In genomic region chr4:48672915-48673314, GRCm38 (mm10) we compare ENCODE assay signal across 24 mouse cellular contexts. TPM values are rescaled to one million over a fixed set of nuclear protein-coding genes. Genes with fewer than 3 reads are reported as not detected.
A peak's percentile ranks its signal among the peaks of the same experiment; 100 is the strongest.
DNase-seq lines count a peak whose midpoint lies in the region; ATAC-seq and TF ChIP-seq lines count a peak whose summit lies in the region.
"Had no signal": no experiment of that assay in that cellular context is flagged by ENCODE, and none has a peak within 500 bp of the region (broad histone marks: within the 10 kb centered on the region; RNA-seq: fewer than 3 reads in every experiment).

No protein-coding gene starts in this region.

- 63% methylated on average over 5 of the region's 5 CpGs for WGBS in intestine, embryonic 15.5 days
- 63% methylated on average over 5 of the region's 5 CpGs for WGBS in intestine, postnatal 0 days
- WGBS in lung, embryonic 16.5 days = 51% methylated on average over 5 of the region's 5 CpGs

- no peaks in the 10 kb centered on the region for H3K9me3 ChIP-seq in intestine, embryonic 15.5 days
- no peaks in the 10 kb centered on the region for H3K9me3 ChIP-seq in intestine, postnatal 0 days (ENCODE audit: control insufficient read depth)
- H3K9me3 ChIP-seq in lung, embryonic 16.5 days (ENCODE audit: control insufficient read depth, low read length) = no peaks in the 10 kb centered on the region
- H3K9me3 ChIP-seq: forebrain, embryonic 13.5 days; heart, embryonic 10.5 days; heart, embryonic 13.5 days had no signal

- no peak for TF ChIP-seq CTCF in intestine, postnatal 0 days (IDR thresholded peaks at IDR 0.05; ENCODE audit: low read depth)

- no peak overlapping the region for H3K4me2 ChIP-seq in intestine, embryonic 15.5 days (replicated peaks)
- H3K4me2 ChIP-seq in intestine, postnatal 0 days (replicated peaks; ENCODE audit: low read depth) = no peak overlapping the region
- H3K4me2 ChIP-seq in lung, embryonic 16.5 days (ENCODE audit: low read depth, low read length) = no peak overlapping the region
- H3K4me2 ChIP-seq: forebrain, embryonic 13.5 days; heart, embryonic 13.5 days had no signal

- H3K27ac ChIP-seq in intestine, embryonic 15.5 days = no peak overlapping the region
- no peak overlapping the region for H3K27ac ChIP-seq in intestine, postnatal 0 days (ENCODE audit: low read depth, low read length)
- H3K27ac ChIP-seq in lung, embryonic 16.5 days (ENCODE audit: low read length) = no peak overlapping the region; the same call in 1 of the 2 replicates
- H3K27ac ChIP-seq: forebrain, embryonic 10.5 days; forebrain, embryonic 13.5 days; heart, adult 2 months; heart, embryonic 10.5 days; heart, embryonic 13.5 days had no signal

- H3K9ac ChIP-seq in intestine, embryonic 15.5 days = no peak overlapping the region
- H3K9ac ChIP-seq in intestine, postnatal 0 days (ENCODE audit: low read depth, low read length) = no peak overlapping the region
- no peak overlapping the region for H3K9ac ChIP-seq in lung, embryonic 16.5 days (ENCODE audit: low read length)
- H3K9ac ChIP-seq: forebrain, embryonic 13.5 days; heart, embryonic 13.5 days had no signal

- H3K4me1 ChIP-seq in intestine, embryonic 15.5 days (replicated peaks) = no peaks in the 10 kb centered on the region
- no peaks in the 10 kb centered on the region for H3K4me1 ChIP-seq in intestine, postnatal 0 days (replicated peaks; ENCODE audit: control insufficient read depth, insufficient read depth, low read length)
- peaks cover 9% of the 10 kb centered on the region for H3K4me1 ChIP-seq in lung, embryonic 16.5 days (replicated peaks; ENCODE audit: control insufficient read depth, insufficient read depth, low read length)
- H3K4me1 ChIP-seq: forebrain, embryonic 10.5 days; forebrain, embryonic 13.5 days; heart, embryonic 10.5 days had no signal

- no peaks in the 10 kb centered on the region for H3K27me3 ChIP-seq in intestine, embryonic 15.5 days (replicated peaks)
- H3K27me3 ChIP-seq in intestine, postnatal 0 days (replicated peaks; ENCODE audit: control insufficient read depth, insufficient read depth, low read length) = no peaks in the 10 kb centered on the region
- no peaks in the 10 kb centered on the region for H3K27me3 ChIP-seq in lung, embryonic 16.5 days (ENCODE audit: control insufficient read depth, insufficient read depth, low read depth, low read length)
- H3K27me3 ChIP-seq: CH12.LX; forebrain, embryonic 13.5 days; heart, embryonic 13.5 days; Patski had no signal

- DNase-seq in kidney, postnatal 14 days = peak; percentile 12
- no peak for DNase-seq in kidney, adult 9 months
- no peak for DNase-seq in lung, postnatal 4 days
- DNase-seq: adrenal gland, postnatal 10 days; B cell, adult 2 months; cerebellum, adult 18-20 months; cerebellum, adult 9-10 months; cerebellum, postnatal 14 days; gastrocnemius, postnatal 10 days; gastrocnemius, postnatal 36 days; heart, adult 2 months; heart, postnatal 14 days; heart, postnatal 4 days had no signal

- peaks cover 7% of the 10 kb centered on the region for H3K36me3 ChIP-seq in intestine, embryonic 15.5 days
- H3K36me3 ChIP-seq in intestine, postnatal 0 days (ENCODE audit: control insufficient read depth, insufficient read depth) = no peaks in the 10 kb centered on the region
- peaks cover 3% of the 10 kb centered on the region; the same call in 1 of the 2 replicates for H3K36me3 ChIP-seq in lung, embryonic 16.5 days (ENCODE audit: control insufficient read depth, insufficient read depth, low read length)
- H3K36me3 ChIP-seq: G1E had no signal

- ATAC-seq in intestine, embryonic 15.5 days = peak; percentile 46
- no peak for ATAC-seq in intestine, postnatal 0 days
- peak; percentile 39; the same call in 1 of the 2 replicates for ATAC-seq in lung, embryonic 16.5 days (ENCODE audit: low read depth)
- ATAC-seq: forebrain, embryonic 13.5 days; forebrain, embryonic 16.5 days; Patski had no signal

- H3K4me3 ChIP-seq in intestine, embryonic 15.5 days (replicated peaks) = no peak overlapping the region
- H3K4me3 ChIP-seq in intestine, postnatal 0 days (ENCODE audit: low read depth, low read length) = no peak overlapping the region
- H3K4me3 ChIP-seq in lung, embryonic 16.5 days (ENCODE audit: low read length) = no peak overlapping the region
- H3K4me3 ChIP-seq: forebrain, embryonic 10.5 days; forebrain, embryonic 13.5 days; heart, adult 2 months; heart, embryonic 10.5 days; heart, embryonic 13.5 days had no signal

RNA-seq across cellular contexts. Expression of gene Cavin4, which starts 9.6 kb away (rescaled TPM):
- polyA plus RNA-seq in intestine, embryonic 15.5 days (2015; fragmentation: Nextera tagmentation; extraction: Ambion mirVana) = 0.35 and 0.39 TPM in 2 replicates
- 0.05 and 0.09 TPM in 2 replicates for polyA plus RNA-seq in intestine, postnatal 0 days (2015; fragmentation: Nextera tagmentation; extraction: Ambion mirVana)
- 1.6 and 3.1 TPM in 2 replicates for polyA plus RNA-seq in lung, embryonic 16.5 days (2015; fragmentation: Nextera tagmentation; extraction: Ambion mirVana)
- polyA plus RNA-seq: G1E had no signal
